Mouse (Mus musculus) hindbrain, embryonic 14.5 days (tissue): ENCODE measurements around the gene Ly75. TPM values are rescaled to one million over a fixed set of nuclear protein-coding genes. Genes with fewer than 3 reads are reported as not detected.

ENCODE experiments used
- ATAC-seq: fragments of 200-750 bp; cut with Nextera tagmentation; 2 replicates; pipeline ENCODE4 v1.8.0; 2017; ENCODE audit warnings: moderate number of reproducible peaks, mild to moderate bottlenecking, moderate TSS enrichment, moderate library complexity; ENCODE audit not compliant: low FRiP score
- DNase-seq: peaks from one replicate; pipeline ENCODE4 v3.0.0-alpha.2; 2015; ENCODE audit warnings: low spot score
- H3K27ac ChIP-seq: fragments of 300-500 bp; sonication (generic); 2 replicates; pipeline ENCODE4 v1.5.1; 2014; ENCODE audit warnings: mild to moderate bottlenecking, moderate library complexity
- H3K27me3 ChIP-seq: fragments of 300-500 bp; sonication (generic); 2 replicates; pipeline ENCODE4 v1.6.1; 2014; ENCODE audit warnings: mild to moderate bottlenecking, low read length, mixed read lengths; ENCODE audit not compliant: control insufficient read depth, insufficient read depth
- H3K36me3 ChIP-seq: fragments of 300-500 bp; sonication (generic); replicated peaks from 2 replicates; pipeline ENCODE4 v1.6.1; 2014; ENCODE audit not compliant: control insufficient read depth, insufficient read depth
- H3K4me1 ChIP-seq: fragments of 300-500 bp; sonication (generic); replicated peaks from 2 replicates; pipeline ENCODE4 v1.6.1; 2014; ENCODE audit warnings: antibody characterized with exemption, low read length, mixed read lengths; ENCODE audit not compliant: control insufficient read depth, insufficient read depth
- H3K4me2 ChIP-seq: fragments of 300-500 bp; sonication (generic); replicated peaks from 2 replicates; pipeline ENCODE4 v1.6.1; 2014; ENCODE audit warnings: mild to moderate bottlenecking, moderate library complexity
- H3K4me3 ChIP-seq: fragments of 300-500 bp; sonication (generic); replicated peaks from 2 replicates; pipeline ENCODE4 v1.5.1; 2014; ENCODE audit warnings: mild to moderate bottlenecking, low read length
- H3K9ac ChIP-seq: fragments of 300-500 bp; sonication (generic); 2 replicates; pipeline ENCODE4 v1.6.1; 2014
- H3K9me3 ChIP-seq: fragments of 300-500 bp; sonication (generic); 2 replicates; pipeline ENCODE4 v1.6.1; 2016; ENCODE audit warnings: low read length; ENCODE audit not compliant: control insufficient read depth
- WGBS: fragments of 180-500 bp; shearing (Covaris S2); extraction: QIAGEN DNeasy Blood & Tissue Kit; methylation state at CpG from one replicate; pipeline ENCODE4 v1.1.7; 2014; 5-methylcytosine and 5-hydroxymethylcytosine counted together
- polyA plus RNA-seq: library from polyadenylated mRNA; unstranded; fragments of >200 nt; fragmentation: Nextera tagmentation; extraction: Ambion mirVana; gene quantifications from 2 replicates; pipeline ENCODE4 v1.2.1, GENCODE M21; 2014

The Ly75 gene
- polyA plus RNA-seq = 1.6 TPM in 2 replicates

DNA sequence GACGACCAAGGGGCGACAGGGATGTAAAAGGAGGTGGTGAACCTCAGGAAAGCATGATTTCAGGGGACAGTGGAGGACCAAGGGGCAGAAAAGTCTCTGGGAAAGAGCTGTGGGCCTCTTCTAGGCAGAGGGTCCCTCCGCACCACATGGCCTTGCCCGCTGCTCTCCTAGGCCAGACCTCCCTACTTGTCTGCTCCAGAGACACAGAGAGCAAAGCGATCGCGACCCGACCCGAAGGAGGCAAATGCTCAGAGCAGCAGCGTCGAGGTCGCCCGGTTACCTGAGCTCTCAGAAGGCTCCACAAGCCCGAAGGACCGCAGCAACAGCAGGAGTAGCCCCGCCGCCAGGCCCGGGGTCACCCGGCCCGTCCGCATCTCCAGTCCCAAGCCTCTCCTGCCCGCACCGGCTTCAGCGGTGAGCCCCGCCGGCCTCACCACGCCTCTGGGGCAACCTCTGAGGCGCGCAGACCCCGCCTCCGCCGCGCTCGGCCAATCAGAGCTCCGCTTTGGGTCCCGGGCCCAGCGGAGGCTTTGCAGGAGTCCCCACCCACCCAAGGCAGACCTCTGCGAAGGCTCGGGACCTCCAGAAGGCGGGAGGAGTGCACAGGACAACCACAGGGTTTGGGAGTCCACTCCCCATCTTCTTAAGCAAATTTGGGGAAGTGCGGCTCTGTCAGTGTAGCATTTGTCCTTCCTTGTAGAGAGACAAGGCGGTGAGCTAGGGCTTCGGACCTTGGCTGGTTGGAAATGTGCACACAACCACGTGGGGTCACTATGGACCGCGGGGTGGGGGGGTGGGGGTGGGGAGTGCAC, at the start of gene Ly75:
Gene Ly75, minus strand, starts transcription at position 446 of the 812 bp plus-strand sequence.
- Histone ChIP-seq H3K4me3 (peak within 1 kb of the TSS; percentile 53), H3K4me2 (peak within 1 kb of the TSS; percentile 87), H3K27ac (no peak within 1 kb of the TSS), H3K9ac (peak within 1 kb of the TSS; percentile 58), H3K4me1 (no peaks in the 10 kb centered on the region), H3K27me3 (0 out of 2 replicates have a peak, but pooled peaks cover 6% of the 10 kb centered on the region), H3K36me3 (no peaks in the 10 kb centered on the region), H3K9me3 (no peaks in the 10 kb centered on the region)
- under 1% methylated on average over 46 of the region's 46 CpGs for WGBS
- ATAC-seq (peak; percentile 98), DNase-seq (peak; percentile 73)

GRCm38 (mm10) chr2:60430315-60431021, 47.4 kb upstream of the Ly75 start:
- no peaks in the 10 kb centered on the region for H3K27me3 ChIP-seq
- H3K4me3 ChIP-seq = no peak overlapping the region
- H3K36me3 ChIP-seq = no peaks in the 10 kb centered on the region
- H3K9me3 ChIP-seq = no peaks in the 10 kb centered on the region
- H3K9ac ChIP-seq = no peak overlapping the region
- no peaks in the 10 kb centered on the region for H3K4me1 ChIP-seq
- no peak overlapping the region for H3K27ac ChIP-seq
- ATAC-seq (no peak), DNase-seq (no peak)
- WGBS = 72% methylated on average over 8 of the region's 8 CpGs
- H3K4me2 ChIP-seq = no peak overlapping the region

- peak; percentile 72; the same call in 1 of the 2 replicates for ATAC-seq
- WGBS = 8% methylated on average over 6 of the region's 6 CpGs
- H3K27ac ChIP-seq = no peak overlapping the region
- no peak overlapping the region for H3K9ac ChIP-seq
- H3K9me3 ChIP-seq = no peaks in the 10 kb centered on the region
- H3K27me3 ChIP-seq = no peaks in the 10 kb centered on the region
- DNase-seq = peak; percentile 84
- no peak overlapping the region for H3K4me2 ChIP-seq
- no peaks in the 10 kb centered on the region for H3K4me1 ChIP-seq
- H3K36me3 ChIP-seq = no peaks in the 10 kb centered on the region
- no peak overlapping the region for H3K4me3 ChIP-seq
These were observed 35.0 kb upstream of the Ly75 start for GRCm38 (mm10) chr2:60418075-60418474.

GRCm38 (mm10) chr2:60414334-60414733, 31.2 kb upstream of the Ly75 start:
- Histone ChIP-seq H3K4me2 (no peak overlapping the region), H3K9ac (no peak overlapping the region), H3K4me1 (no peaks in the 10 kb centered on the region), H3K4me3 (no peak overlapping the region), H3K27me3 (no peaks in the 10 kb centered on the region), H3K27ac (no peak overlapping the region), H3K9me3 (no peaks in the 10 kb centered on the region), H3K36me3 (no peaks in the 10 kb centered on the region)
- DNase-seq (no peak), ATAC-seq (no peak)
- WGBS = 65% methylated on average over 8 of the region's 8 CpGs

DNA sequence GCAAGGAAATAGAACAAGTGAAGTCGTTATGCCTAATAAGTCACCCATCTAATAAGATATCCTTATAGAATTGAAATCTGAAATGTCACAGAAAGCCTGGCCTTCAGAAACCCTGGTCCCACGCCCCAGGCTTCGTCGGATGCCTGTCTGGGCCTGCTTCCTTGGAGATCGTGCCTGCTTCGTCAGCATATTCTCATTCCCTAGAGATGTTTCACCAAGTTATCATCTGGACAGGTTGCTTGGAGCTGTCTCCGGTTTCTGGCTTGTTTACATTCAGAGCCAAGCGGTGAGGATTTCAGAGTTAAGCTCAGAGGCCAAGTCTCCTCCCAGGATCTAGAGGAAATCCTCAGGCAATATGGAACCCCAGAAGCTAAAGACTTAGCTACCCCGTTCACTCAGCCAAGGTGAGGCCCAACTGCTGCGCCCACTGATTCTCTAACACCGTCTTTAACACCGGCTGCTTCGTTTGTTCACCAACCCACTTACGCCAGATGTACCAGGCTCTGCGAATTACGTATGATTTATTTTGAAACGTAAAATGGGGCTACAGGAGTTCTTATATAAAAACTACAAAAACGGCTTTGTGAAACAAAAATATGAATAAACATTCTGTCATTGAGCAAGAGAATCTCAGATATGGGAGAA, 30.0 kb upstream of the Ly75 start:
- DNase-seq = no peak
- Histone ChIP-seq H3K36me3 (no peaks in the 10 kb centered on the region), H3K27me3 (no peaks in the 10 kb centered on the region), H3K9ac (no peak overlapping the region), H3K9me3 (no peaks in the 10 kb centered on the region), H3K4me2 (no peak overlapping the region), H3K4me3 (no peak overlapping the region), H3K4me1 (no peaks in the 10 kb centered on the region), H3K27ac (no peak overlapping the region)
- WGBS = 81% methylated on average over 18 of the region's 18 CpGs
- no peak for ATAC-seq

GRCm38 (mm10) chr2:60411181-60411580, 28.1 kb upstream of the Ly75 start:
- H3K27ac ChIP-seq = no peak overlapping the region
- H3K4me2 ChIP-seq = no peak overlapping the region
- DNase-seq (no peak), ATAC-seq (no peak)
- no peak overlapping the region for H3K4me3 ChIP-seq
- WGBS = 91% methylated on average over 7 of the region's 7 CpGs
- H3K4me1 ChIP-seq = no peaks in the 10 kb centered on the region
- H3K27me3 ChIP-seq = no peaks in the 10 kb centered on the region
- H3K36me3 ChIP-seq = no peaks in the 10 kb centered on the region
- no peaks in the 10 kb centered on the region for H3K9me3 ChIP-seq
- no peak overlapping the region for H3K9ac ChIP-seq

DNA sequence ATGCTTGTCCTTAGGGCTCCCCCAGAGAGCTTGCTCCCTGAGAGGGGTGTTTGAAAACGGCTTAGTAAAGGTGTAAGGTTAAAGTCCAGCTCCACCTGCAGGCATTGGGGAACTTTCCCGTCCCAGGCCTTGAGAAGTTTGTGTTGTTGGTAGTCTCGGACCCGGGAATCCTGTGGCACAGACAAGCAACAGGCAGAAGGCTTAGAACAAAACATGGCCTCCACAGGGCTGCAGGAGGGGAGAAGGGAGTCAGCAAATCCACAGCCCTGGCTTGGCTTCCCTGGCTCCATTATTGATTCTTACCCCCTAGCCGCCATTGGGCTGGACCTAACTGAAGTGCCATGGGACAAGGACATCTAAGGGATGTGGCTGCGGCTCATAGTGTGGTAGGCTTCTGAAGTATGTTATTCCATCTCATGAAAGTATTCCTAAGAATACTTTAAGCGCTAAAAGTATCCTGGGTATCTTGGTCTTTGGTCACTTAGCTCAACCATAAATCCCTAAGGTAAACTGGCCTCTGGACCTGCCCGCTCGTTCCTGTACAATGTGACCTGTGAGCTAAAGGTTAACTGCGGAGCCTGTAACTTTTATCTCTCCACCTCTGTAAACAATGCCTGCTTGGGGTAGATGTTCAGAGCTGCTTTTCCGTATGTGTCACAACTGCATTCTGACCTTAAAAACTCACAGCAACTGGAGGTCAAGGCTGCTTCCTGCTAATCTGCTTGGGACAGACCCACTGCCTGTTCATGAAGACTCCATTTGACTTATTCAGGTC, 27.1 kb upstream of the Ly75 start:
- H3K9me3 ChIP-seq = no peaks in the 10 kb centered on the region
- no peak overlapping the region for H3K4me3 ChIP-seq
- no peak for ATAC-seq
- no peak for DNase-seq
- H3K4me2 ChIP-seq = no peak overlapping the region
- no peaks in the 10 kb centered on the region for H3K4me1 ChIP-seq
- no peak overlapping the region for H3K9ac ChIP-seq
- H3K27me3 ChIP-seq = no peaks in the 10 kb centered on the region
- 84% methylated on average over 11 of the region's 11 CpGs for WGBS
- no peak overlapping the region for H3K27ac ChIP-seq
- H3K36me3 ChIP-seq = no peaks in the 10 kb centered on the region

DNA sequence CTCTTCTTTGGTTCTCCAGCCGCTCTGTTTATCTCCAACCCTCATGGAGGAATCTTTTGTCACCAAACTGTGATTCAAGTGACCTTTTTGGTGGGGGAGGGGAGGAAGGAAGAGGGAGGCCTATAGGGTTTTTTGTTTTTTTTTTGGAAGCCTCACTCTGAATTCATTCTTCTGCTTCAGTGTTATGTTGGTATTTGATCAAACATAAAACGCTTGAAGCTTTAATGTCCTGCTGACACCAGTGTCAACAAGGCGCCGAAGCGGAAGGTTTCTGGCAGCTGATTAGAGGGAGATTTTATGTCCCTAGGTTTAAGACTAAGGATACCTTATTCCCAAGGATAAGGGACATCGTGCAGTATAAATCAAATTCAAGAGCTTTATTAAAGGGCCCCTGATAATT, 26.1 kb upstream of the Ly75 start:
- 52% methylated on average over 6 of the region's 6 CpGs for WGBS
- no peaks in the 10 kb centered on the region for H3K9me3 ChIP-seq
- no peak overlapping the region for H3K9ac ChIP-seq
- H3K4me2 ChIP-seq = no peak overlapping the region
- ATAC-seq (no peak), DNase-seq (no peak)
- H3K36me3 ChIP-seq = no peaks in the 10 kb centered on the region
- H3K4me3 ChIP-seq = no peak overlapping the region
- H3K27ac ChIP-seq = no peak overlapping the region
- H3K27me3 ChIP-seq = no peaks in the 10 kb centered on the region
- no peaks in the 10 kb centered on the region for H3K4me1 ChIP-seq

DNA sequence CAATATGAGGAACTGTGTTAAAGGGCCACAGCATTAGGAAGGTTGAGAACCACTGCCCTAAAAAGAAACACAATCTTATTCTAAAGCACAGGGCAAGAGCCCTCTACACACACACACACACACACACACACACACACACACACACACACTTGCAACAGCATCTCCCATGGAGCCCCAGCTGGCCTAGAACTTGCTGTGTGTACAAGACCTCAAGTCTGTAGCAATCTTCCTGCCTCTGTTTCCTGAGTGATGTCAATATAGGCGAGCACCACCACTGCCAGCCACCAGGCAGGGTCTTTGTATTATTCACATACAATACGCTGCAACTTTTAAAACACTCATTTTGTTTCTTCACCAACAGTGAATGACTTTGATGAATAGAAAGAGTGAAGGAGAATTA, 24.3 kb upstream of the Ly75 start:
- WGBS = 76% methylated on average over 2 of the region's 2 CpGs
- H3K4me2 ChIP-seq = no peak overlapping the region

More for the DNA sequence above, 24.3 kb upstream of the Ly75 start:
- no peaks in the 10 kb centered on the region for H3K9me3 ChIP-seq
- H3K27ac ChIP-seq = no peak overlapping the region
- no peaks in the 10 kb centered on the region for H3K36me3 ChIP-seq
- no peaks in the 10 kb centered on the region for H3K4me1 ChIP-seq
- DNase-seq = no peak
- no peak for ATAC-seq
- H3K27me3 ChIP-seq = no peaks in the 10 kb centered on the region
- no peak overlapping the region for H3K9ac ChIP-seq
- no peak overlapping the region for H3K4me3 ChIP-seq
